Mouse (Mus musculus) G1E (cell line): ENCODE data around the gene Olfr312. TPM values are rescaled to one million over a fixed set of nuclear protein-coding genes. Genes with fewer than 3 reads are reported as not detected.

Source experiments
- ATAC-seq: 2 replicates; pipeline ENCODE4 v1.8.0; 2016; ENCODE audit warnings: mild to moderate bottlenecking; ENCODE audit not compliant: insufficient number of reproducible peaks, poor library complexity, low FRiP score, severe bottlenecking; ENCODE audit errors: extremely low read depth
- DNase-seq: peaks from one replicate; pipeline ENCODE4 v3.0.0; 2012; ENCODE audit warnings: low spot score
- H3K27me3 ChIP-seq: 2 replicates; pipeline ENCODE4 v1.6.1; 2012; ENCODE audit warnings: mild to moderate bottlenecking, low read length, inconsistent platforms; ENCODE audit not compliant: insufficient read depth
- H3K36me3 ChIP-seq: replicated peaks from 2 replicates; pipeline ENCODE3; 2012; ENCODE audit warnings: mild to moderate bottlenecking, inconsistent platforms
- H3K4me1 ChIP-seq: 2 replicates; pipeline ENCODE4 v1.6.1; 2012; ENCODE audit warnings: low read depth, low read length, inconsistent platforms, mixed read lengths; ENCODE audit not compliant: insufficient read depth
- H3K4me3 ChIP-seq: 2 replicates; pipeline ENCODE4 v1.5.1; 2012; ENCODE audit warnings: low read depth, mild to moderate bottlenecking, inconsistent platforms, low read length, moderate library complexity, mixed read lengths
- H3K9me3 ChIP-seq: replicated peaks from 2 replicates; pipeline ENCODE4 v1.6.1; 2012; ENCODE audit warnings: inconsistent platforms
- CTCF ChIP-seq: IDR thresholded peaks from 2 replicates; pipeline ENCODE4 v1.5.1; 2012; ENCODE audit warnings: low read depth, low read length, inconsistent platforms, mixed read lengths
- GATA1 ChIP-seq: IDR thresholded peaks from 2 replicates; pipeline ENCODE4 v1.6.1; 2012; ENCODE audit warnings: borderline replicate concordance, low read length, inconsistent platforms, mixed read lengths
- GATA2 ChIP-seq: IDR thresholded peaks from 2 replicates; pipeline ENCODE4 v1.6.1; 2012; ENCODE audit warnings: low read depth, low read length, inconsistent platforms, borderline replicate concordance
- POLR2AphosphoS5 ChIP-seq: IDR thresholded peaks from 2 replicates; pipeline ENCODE4 v1.6.1; 2012; ENCODE audit warnings: low read depth, low read length, inconsistent platforms; ENCODE audit not compliant: insufficient replicate concordance
- TAL1 ChIP-seq: conservative IDR thresholded peaks from 2 replicates; pipeline ENCODE4 v1.6.1; 2012; ENCODE audit warnings: low read depth, low read length, inconsistent platforms, mixed read lengths
- polyA plus RNA-seq: library from polyadenylated mRNA; stranded (reverse); fragments of >175 nt; gene quantifications from 2 replicates; pipeline ENCODE4 v1.2.3, GENCODE M21; 2012
- total RNA-seq, 2 experiments: library from RNA; stranded (forward) in 1 of 2; stranded (reverse) in 1 of 2; fragments of 200-1000 nt in 1 of 2; fragments of >200 nt in 1 of 2; fragmentation: Nextera tagmentation in 1 of 2; gene quantifications; 2 replicates each; pipeline ENCODE4 v1.2.3; 2014 to 2017

Gene Olfr312
- total and polyA plus RNA-seq, 3 experiments = 0.05 TPM; not detected in 2

DNA sequence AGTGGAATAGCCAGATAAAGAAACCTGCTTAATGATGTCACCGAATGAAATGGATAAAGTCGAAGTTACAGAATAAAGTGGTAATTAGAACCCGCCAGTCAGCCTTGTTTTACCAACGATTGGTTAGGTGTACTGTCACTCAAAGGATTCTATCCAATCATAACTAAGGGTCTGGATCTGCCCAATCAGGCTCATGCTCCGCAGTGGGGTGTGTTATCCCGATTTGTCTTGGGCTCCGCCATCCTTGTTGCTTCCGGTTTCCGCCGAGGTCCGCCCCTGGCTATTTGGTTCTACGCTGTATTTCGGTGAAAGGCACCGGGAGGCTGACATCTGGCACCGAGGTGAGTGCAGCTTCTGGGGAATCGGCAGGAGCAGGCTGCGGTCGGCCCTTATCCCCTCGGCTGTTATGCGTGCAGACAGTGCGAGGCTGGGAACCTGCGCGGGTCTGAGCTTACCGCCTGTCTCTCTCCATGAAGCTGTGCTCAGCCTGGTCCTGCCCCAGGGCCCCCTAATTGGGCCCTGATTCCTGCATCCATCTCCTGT, 18.0 kb downstream of the Olfr312 start, which contains the start of gene Gm12258:
Gene Gm12258, plus strand, starts transcription at position 240 of the 543 bp plus-strand sequence.
- TF ChIP-seq TAL1 (no peak), POLR2AphosphoS5 (no peak), GATA1 (no peak), GATA2 (no peak), CTCF (no peak)
- H3K36me3 ChIP-seq = peaks cover 28% of the 10 kb centered on the region
- DNase-seq = peak; percentile 96
- no peaks in the 10 kb centered on the region for H3K27me3 ChIP-seq
- H3K4me3 ChIP-seq = peak within 1 kb of the TSS; percentile 73
- H3K9me3 ChIP-seq = 0 out of 2 replicates have a peak, but pooled peaks cover 3% of the 10 kb centered on the region
- H3K4me1 ChIP-seq = peaks cover 16% of the 10 kb centered on the region
- ATAC-seq = peak; percentile 100

DNA sequence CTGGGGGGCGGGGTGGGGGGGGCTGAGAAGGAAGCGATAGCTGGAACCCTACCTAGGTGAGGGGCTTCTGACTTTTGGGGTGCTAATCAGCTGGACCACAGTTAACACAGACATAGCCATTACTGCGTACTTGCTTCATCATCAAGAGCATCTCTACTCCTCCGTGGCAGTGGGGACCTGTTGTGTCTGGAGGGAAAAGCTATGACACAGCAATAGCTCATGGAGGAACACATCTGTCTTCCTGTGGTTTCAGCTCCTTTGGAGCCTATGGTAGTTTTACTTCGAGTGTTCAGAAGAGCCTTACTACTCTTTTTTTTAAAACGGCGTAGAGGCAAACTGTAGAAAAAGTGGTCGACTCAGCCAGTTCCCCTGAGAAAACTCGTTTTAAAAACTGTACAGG, 18.6 kb downstream of the Olfr312 start:
- Histone ChIP-seq H3K36me3 (peaks cover 34% of the 10 kb centered on the region), H3K9me3 (0 out of 2 replicates have a peak, but pooled peaks cover 3% of the 10 kb centered on the region), H3K4me3 (peak overlapping the region; percentile 73), H3K4me1 (peaks cover 16% of the 10 kb centered on the region), H3K27me3 (no peaks in the 10 kb centered on the region)
- no peak for TF ChIP-seq POLR2AphosphoS5
- TF ChIP-seq CTCF = no peak
- TF ChIP-seq GATA2 = no peak
- TF ChIP-seq GATA1 = no peak
- no peak for TF ChIP-seq TAL1
- no peak for DNase-seq
- ATAC-seq = no peak

DNA sequence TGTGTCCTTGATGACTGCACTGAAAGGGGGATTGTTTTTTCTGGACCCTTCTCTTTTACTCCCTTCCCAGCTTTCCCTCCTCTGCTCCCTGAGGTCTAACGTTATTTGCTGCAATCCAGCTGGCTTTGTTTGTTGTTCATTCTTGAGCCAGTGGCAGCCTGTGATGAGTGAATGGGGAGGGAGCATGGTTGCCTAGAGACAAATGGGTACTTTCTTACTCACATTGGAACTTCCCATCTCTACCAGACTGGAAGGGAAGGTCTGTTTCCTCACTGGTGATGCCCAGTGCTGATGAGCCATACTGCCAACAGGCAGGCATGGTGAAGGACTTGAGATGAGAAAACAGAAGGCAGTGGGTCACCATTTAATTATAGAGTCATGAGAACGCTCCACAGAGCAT, 20.7 kb downstream of the Olfr312 start:
- ATAC-seq = no peak
- no peak for TF ChIP-seq GATA1
- no peak for TF ChIP-seq POLR2AphosphoS5
- TF ChIP-seq TAL1 = no peak
- TF ChIP-seq CTCF = no peak
- TF ChIP-seq GATA2 = no peak
- H3K36me3 ChIP-seq = peaks cover 54% of the 10 kb centered on the region
- no peaks in the 10 kb centered on the region for H3K27me3 ChIP-seq
- no peak for DNase-seq
- H3K4me3 ChIP-seq = no peak overlapping the region
- H3K4me1 ChIP-seq = peaks cover 16% of the 10 kb centered on the region
- H3K9me3 ChIP-seq = 0 out of 2 replicates have a peak, but pooled peaks cover 3% of the 10 kb centered on the region

DNA sequence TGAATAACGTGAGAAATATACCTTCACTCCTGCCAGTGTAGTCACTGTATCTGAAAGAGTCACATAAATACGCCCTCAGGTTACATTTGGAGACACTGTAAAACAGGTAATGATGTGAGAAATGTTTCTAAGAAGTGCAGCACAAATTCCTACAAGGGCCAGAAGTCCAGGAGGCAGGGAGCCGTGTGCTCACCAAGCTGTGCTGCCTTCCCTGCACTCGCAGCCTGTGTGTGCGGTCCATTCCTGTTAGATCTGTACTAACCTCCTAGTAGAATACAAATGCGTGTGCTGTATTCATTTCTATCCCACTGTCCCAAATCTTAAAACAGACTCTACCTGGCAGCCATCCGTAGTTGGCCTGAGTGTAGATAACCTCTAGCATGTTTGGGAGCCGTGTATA, 31.7 kb downstream of the Olfr312 start:
- Histone ChIP-seq H3K27me3 (no peaks in the 10 kb centered on the region), H3K9me3 (peaks cover 33% of the 10 kb centered on the region), H3K4me3 (no peak overlapping the region), H3K36me3 (peaks cover 50% of the 10 kb centered on the region), H3K4me1 (no peaks in the 10 kb centered on the region)
- no peak for DNase-seq
- no peak for ATAC-seq
- no peak for TF ChIP-seq POLR2AphosphoS5
- TF ChIP-seq GATA1 = no peak
- no peak for TF ChIP-seq GATA2
- no peak for TF ChIP-seq TAL1
- no peak for TF ChIP-seq CTCF

DNA sequence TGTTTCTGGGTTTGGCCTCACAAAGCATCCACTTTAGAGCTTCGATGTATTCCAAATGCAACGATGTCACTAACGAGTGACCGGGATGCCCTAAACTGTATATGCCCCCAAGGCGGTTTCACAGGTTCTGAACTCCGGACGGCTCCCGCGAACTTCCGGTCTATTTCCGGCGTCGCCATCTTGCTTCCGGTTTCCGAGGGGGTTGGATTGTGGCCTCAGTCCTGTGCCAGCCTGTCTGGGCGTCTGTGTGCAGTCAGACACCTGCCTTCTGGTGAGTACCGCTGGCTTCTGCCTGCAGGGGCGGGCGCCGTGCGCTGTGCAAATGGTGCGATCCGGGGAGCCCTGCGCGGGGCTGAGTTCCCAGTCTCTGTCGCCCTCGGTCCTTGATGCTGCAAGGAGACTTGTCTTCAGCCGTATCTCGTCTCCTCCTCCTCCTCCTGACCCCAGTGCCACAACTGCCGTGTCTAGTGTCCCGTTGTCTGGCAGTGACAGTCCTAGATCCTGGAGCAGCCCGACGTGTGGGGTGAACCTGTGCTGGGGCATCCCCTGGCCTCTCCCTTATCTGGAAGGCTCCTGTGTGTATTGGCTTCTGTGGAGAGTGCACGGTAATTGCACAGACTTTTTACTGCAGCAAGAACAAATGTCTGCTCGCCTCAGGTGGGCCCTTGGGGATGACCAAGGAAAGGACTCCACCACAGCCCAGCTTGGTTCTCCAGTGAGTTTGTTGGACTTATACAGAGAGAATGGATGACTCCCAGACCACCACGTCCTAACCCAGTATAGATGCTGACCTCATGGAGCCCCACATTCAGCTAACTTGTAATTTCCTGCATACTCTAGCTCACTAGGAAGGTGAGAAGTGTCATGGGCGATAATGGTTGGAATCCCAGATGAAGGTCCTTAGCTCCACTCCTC, 38.3 kb downstream of the Olfr312 start, which contains the start of gene 2810021J22Rik:
Gene 2810021J22Rik, plus strand, starts transcription at position 178 of the 915 bp plus-strand sequence.
- Histone ChIP-seq H3K36me3 (no peaks in the 10 kb centered on the region), H3K27me3 (peaks cover 10% of the 10 kb centered on the region), H3K4me1 (no peaks in the 10 kb centered on the region), H3K9me3 (no peaks in the 10 kb centered on the region), H3K4me3 (no peak within 1 kb of the TSS)
- DNase-seq (no peak), ATAC-seq (no peak)
- TF ChIP-seq GATA1 (no peak), TAL1 (no peak), GATA2 (no peak), CTCF (no peak), POLR2AphosphoS5 (no peak)

DNA sequence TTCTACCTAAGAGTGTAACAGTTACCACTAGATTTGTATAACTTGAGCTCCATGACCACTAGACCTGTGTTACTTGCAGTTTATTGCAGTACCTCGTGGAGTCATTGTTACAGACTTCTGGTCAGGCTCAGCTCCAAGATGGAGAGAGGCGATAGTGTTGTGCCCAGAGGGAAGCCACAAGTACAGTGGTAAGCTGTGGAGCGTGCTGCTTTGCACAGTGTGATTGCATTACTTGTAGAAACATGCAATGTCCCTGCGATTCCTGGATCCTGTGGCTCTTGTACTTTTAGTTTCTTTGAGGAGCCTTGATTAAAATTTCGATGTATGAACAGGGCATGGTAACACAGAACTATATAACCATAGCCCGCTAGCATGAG, 38.9 kb downstream of the Olfr312 start:
- TF ChIP-seq TAL1 = no peak
- no peak for TF ChIP-seq POLR2AphosphoS5
- TF ChIP-seq GATA1 = no peak
- no peak for TF ChIP-seq GATA2
- no peak for TF ChIP-seq CTCF
- Histone ChIP-seq H3K27me3 (peaks cover 10% of the 10 kb centered on the region), H3K4me1 (no peaks in the 10 kb centered on the region), H3K9me3 (no peaks in the 10 kb centered on the region), H3K4me3 (no peak overlapping the region), H3K36me3 (no peaks in the 10 kb centered on the region)
- ATAC-seq = no peak
- no peak for DNase-seq
